Mouse (Mus musculus) common myeloid progenitor, adult 5-6 weeks (primary cell): Measurements from ENCODE around the gene Isy1. TPM values are rescaled to one million over a fixed set of nuclear protein-coding genes. Genes with fewer than 3 reads are reported as not detected.

Experiments used
- ATAC-seq: replicated peaks from 2 replicates; pipeline ENCODE4 v1.8.0; 2016; ENCODE audit warnings: low read depth, mild to moderate bottlenecking, moderate TSS enrichment, inconsistent platforms; ENCODE audit not compliant: poor library complexity, severe bottlenecking
- total RNA-seq: library from RNA; stranded (forward); fragments of 200-1000, 187-1606 nt; gene quantifications from 2 replicates; pipeline ENCODE4 v1.2.3, GENCODE M21; 2017

The Isy1 gene
- total RNA-seq, 1 experiment from 2014 or later = 162 TPM

DNA sequence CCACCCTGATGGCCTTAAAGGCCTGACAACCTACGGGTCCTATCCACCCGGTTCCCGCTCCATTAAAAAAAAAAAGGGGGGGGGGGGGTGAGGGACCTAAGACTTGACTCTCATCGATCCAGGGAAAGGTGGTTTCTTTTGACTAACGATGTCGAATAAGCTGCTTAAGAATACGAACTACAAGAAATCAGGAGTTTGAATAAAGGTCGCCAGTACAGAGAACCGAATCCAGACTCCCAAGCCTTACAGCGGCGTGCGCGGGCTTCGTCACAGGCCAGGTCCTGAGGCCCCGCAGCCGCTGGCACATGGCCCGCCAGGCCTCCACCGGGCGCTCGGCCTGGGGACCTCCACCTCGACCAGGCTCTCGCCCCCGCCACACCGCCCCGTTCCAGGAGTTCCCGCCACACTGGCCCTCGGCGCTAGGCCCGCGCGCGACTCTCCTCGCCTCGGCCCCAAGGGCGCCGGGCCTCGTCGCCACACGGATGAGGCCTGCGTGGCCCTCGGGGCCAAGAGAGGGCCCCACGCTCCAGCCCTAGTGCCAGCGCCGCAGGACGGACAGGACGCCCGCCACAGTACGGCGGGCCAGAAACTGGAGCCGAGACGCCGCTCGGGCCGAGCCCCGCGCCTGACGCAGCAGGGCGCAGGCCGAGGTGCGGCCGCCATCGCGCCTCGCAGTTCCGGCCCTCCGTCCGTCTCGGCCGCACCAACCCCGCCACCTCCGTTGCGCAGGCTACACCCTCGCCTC lies 11.7 kb upstream of the Isy1 start:
- ATAC-seq = no peak

DNA sequence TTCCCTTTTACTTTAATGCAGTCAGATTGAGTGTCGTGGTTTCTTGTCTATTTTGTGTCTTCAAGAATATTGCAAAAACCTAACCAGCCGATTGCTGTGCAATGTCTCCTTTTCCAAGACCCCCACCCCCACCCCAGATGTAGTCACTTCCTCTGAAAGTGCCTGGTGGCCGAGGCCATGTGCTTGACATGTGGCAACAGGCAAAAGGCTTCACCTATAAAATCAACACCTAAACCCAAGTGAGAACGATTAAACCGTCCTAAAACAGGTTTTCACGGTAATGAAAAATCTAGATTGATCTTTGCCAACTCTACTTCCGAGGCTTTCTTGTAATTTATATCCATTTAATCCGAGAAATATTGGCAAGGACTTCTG lies 11.2 kb upstream of the Isy1 start:
- ATAC-seq = 0 out of 2 replicates have a peak, but pooled peaks have one; percentile 26

DNA sequence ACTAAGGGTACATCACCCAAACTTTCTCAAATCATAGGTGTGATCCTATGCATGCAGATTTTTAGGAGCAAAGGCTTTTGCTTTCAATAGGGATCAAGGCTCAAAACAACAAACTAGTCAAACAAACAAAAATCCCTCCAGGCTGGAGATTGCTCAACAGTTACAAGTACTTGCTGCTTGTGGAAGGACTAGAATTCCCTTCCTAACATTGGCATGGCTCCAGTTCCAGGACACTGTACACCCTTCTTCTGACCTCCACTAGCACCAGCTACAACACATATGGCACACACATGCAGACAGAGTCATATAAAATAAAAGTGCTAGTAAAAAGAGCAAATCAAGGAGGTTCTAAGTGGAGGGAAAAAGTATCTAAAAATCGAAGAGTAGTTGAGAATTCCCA lies 8.2 kb upstream of the Isy1 start:
- ATAC-seq = no peak

DNA sequence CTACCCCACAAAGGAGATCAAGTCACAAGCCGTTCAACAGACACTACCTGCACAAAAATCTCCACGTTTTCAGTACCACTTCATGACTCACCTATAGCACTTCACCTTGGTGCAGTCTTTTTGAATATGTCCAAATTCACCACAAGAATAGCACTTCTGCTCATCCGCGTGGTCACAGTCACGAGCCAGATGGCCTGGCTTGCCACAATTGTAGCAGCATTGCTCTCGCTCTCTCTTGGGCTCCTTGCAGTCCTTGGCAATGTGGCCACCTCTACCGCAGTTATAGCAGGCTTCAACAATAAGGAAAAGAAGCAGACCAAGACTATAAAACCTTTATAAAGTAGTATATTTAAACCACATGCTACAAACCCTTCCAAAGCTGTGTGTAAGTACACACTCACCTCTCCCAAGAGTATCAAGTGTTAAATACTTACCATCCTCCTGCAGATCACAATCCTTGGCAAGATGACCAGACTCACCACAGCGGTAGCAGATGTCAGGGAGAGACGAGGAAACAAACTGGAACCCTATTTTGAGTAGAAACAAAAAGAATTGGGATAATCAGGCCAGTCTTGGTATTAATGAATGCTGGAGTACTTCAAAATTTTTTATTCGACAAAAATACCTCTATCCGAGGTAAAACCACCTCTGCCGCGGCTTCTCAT lies 6.6 kb upstream of the Isy1 start:
- ATAC-seq = no peak

DNA sequence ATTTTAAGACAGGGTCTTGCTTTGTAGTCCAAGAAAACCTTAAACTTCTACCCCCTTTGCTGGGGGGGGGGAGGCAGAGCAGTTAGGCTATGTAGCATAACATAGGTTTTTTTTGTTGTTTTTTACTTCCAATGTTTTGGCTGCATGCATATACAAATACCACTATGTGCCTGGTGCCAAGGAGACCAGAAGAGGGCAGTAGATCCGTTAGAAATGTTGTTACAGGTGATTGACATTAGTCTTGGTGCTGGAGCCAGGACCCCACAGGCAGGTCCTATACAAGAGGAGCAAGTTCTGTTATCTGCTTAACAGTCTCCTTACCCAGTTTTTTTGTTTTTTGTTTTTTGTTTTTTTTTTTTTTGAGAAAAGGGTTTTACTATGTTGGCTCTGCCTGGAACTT lies 3.7 kb upstream of the Isy1 start:
- ATAC-seq = no peak

DNA sequence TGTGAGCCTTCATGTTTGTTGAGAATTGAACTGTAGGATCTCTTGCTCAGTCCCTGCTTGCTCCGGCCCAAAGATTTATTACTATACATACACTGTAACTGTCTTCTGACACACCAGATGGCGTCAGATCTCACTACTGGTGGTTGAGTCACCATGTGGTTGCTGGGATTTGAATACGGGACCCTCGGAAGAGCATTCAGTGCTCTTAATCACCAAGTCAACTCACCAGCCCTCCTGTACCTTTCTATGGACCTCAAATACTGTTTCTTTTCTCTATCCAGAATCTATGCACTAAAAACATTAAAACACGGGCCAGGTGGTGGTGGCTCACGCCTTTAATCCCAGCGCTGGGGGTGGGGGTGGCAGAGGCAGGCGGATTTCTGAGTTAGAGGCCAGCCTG lies 3.0 kb upstream of the Isy1 start:
- ATAC-seq = no peak

DNA sequence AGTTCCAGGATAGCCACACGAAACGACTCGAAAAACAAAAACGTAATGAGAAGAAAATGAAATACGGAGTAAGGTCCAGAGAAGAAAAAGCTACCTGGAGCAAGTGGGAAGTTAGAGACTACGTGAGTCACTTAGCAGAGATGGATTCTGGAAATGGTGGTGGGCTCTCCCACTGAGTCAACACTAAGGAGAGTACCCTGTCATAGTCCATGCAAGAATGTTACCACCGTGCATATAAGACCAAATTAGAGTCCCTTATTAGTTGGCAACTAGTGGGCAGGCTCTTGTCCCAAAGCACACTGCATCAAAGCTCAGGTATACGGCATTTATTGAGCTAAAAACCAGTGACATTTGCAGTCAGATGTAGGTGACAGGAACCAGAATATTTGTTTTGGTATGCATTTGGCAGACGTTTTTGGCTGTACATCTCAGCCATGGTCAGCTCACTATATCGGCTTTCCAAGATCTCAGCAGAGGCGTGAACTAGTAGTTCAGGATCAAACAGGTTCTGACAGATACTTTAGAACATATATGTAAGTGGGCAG lies 1.3 kb upstream of the Isy1 start:
- ATAC-seq = no peak

DNA sequence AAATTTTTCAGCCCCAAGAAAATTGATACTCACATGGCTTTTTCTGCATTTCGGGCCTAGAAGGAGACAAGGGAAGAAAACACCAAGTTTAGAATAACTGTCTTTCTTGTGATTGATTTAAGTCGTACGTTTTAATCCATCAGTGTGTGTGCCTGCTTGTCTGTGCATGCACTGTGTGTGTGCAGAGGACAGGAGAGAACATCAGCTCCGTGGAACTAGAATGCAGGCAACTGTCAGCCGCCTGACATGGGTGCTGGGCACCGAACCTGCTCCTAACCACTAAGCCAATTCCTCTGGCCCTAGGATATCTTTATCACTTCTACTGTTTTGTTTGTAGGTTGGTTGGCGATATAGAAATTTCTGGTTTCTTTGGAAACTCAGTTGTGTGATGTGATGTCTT lies 2.9 kb downstream of the Isy1 start, which contains the start of gene Gm45140:
Gene Gm45140, minus strand, starts transcription at position 101 of the 400 bp plus-strand sequence.
- no peak for ATAC-seq

DNA sequence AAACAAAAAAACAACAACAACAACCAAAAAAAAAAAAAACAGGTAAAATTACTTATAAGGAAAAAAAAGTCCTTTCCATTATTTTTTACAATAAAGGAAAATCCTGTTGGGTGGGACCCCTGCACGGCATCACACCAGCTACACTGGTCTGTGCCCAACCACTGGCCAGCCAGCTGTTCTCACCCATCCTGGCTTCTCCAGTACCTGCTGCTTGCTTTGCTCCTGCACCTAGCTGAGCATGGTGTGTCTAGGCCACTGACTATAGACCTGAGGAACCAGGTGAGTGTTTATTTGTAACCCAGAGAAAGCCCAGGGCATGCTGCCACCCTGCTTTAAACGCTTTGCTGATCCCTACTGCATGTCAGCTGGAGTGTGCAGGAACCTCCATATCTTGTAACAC lies 18.2 kb downstream of the Isy1 start:
- ATAC-seq = no peak

DNA sequence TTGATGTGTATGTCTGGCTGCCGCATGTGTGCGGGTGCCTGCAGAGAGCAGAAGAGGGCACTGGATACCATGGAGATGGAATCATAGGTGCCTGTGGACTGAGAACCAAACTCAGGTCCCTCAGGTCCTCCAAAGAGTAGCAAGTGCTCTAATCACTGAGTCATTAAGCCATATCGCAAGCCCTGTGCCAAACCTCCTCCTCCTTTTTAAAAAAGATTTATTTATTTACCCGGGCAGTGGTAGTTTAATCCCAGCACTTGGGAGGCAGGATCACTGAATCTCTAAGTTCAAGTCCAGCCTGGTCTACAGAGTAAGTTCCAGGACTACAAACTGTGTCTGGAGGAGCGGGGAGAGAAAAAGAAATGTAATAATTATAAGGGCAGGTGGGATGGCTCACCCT lies 24.1 kb downstream of the Isy1 start:
- ATAC-seq = no peak

DNA sequence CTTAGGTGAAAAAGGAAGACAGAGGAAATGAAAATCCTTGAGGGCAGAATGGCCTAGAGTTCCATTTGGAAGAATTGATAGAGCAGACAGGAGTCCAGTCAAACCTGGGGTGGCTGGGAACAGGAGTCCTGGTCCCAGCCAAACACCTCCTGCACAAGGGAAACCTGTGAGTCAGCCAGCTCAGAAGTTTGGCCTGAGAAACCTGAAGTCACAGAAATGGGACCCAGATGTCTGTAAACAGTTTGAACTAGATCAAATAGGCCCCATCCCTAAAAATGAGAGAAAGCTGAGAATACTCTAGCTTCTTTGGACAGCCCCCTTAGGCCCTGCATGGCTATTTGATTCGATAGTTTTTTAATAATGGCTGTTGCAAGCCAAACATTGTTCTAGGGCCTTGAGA lies 25.9 kb downstream of the Isy1 start:
- no peak for ATAC-seq

DNA sequence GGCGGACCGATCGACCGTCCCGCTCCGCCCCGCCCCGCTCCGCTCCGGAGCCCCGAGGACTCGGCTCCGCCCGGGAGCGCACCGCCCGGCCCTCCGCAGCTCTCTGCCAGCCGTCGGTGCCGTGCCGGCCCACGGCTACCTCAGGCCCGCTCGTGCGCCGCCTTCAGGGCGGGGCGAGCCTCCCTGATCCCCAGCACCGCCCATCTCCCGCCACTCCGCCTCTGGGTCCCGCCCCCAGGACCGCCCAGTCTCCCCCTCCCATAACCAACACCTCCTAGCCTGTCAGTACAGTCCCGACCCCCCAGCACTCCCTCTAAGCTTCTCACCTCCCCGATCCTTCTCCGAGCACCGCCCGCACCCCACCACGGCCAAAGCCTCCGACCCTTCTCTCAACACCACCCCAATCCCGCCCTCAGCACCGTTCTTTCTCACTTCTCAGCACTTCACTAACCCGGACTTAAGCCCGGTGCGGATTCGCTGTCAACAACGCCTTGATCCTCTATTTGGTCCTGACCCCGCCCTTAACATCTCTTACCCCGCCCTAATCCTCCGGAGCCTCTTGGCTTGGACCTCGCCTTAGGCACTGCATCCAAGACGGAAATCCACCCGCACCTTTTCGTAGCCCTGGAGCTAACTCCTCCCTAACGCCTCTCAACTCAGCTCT lies 26.8 kb downstream of the Isy1 start, which contains the start of gene Rab43:
Gene Rab43, minus strand, starts transcription at position 490 of the 664 bp plus-strand sequence.
- peak; percentile 74 for ATAC-seq

DNA sequence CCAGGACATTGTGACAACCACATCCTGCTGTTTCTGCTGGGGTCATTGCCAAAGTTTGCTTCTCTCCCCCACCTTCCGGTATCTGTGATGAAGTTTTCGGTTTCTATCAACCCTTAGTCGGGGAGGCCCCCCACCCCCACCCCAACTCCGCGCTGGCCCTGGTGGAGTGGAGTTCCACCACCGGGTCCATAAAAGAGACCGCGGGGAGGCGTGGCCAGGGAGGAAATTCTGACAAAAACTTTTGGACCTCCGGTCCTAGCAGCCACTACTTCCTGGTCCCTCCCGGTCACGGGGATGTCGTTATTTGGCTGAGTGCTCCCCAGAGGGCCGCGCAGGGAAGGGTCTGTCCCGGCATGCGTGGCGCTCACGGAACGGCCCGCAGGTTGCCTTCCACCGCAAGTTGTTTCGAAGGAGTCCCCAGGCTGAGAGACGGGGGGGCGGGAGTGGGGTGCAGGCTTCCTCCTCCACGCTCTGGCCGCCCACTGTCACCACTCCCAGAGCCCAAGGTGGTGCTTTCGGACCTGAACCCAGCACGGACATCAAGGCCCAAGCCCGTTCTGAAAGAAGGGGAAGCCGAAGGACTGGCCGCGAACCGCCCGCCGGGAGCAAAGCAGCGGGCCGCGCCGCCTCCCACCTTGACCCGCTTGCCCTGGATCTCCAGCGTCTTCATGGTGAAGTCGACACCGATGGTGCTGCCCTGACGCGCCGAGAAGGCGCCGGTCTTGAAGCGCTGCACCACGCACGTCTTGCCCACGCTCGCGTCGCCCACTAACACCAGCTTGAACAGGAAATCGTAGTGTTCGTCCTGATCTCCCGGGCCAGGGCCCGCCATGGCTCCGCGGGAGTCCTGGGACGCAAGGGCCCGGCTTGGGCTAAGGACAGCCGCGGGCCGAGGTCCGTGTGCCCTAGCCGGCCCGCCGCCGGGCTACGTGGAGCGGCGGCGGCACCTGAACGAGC lies 27.6 kb downstream of the Isy1 start:
- peak; percentile 34 for ATAC-seq

DNA sequence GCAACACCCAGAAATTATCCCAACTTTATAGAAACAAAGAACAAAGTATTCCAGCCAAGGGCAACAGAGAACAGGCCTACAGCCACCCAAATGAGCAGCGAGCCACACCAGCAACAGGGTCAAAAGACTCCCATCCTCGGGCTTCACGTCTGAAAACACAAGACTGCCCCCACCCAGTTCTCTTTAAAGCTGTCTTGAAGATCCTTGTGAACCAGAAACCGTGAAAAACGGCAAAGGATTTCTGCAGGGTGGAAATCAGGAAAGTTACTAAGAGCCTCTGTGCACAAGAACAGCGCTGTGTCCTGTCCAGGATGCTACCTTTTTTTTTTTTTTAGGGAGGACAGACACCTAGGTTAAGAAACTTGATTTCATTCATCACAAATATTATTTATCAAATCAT lies 28.3 kb downstream of the Isy1 start:
- ATAC-seq = no peak

DNA sequence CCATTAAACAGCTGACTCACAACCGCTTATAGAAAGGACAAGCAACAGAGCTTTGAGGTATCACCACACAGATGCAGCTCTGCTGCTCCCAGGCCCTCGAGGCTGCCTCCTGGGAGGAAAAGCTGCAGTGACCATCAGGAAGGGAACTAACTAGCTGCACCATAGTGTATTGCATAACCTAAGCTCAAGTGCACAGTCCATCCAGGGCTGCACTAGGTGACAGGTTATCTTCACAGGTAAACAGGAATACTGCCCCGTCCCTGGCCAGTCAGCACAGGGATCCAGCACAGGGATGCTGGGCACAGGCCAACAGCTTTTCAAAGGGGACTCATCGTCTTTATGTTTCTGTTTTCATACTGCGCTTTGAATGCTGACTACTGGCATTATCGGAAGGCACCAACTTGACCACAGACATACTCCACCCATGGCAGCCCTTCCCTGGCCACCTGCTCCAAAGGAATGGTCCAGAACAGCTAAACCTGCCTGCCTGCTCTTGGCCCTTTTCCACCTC lies 28.9 kb downstream of the Isy1 start:
- ATAC-seq = no peak

DNA sequence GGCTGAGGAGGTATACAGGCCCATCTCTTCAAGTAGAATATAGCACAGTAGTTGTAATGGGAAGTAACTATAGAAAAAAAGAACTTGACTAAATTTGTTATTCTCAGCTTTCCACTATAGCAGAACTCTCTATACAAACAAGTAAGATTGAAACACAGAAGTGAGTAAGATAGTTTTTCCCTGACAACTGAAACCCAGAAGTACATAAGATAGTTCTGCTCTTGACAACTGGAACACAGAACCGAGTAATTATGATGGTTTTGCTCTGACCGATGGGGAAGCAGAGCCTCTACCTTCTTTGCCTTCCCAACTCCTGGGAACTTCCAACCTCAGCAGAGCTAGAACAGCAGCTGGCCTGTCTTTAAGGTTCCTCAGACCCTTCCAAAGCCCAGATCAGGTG lies 29.5 kb downstream of the Isy1 start:
- no peak for ATAC-seq

DNA sequence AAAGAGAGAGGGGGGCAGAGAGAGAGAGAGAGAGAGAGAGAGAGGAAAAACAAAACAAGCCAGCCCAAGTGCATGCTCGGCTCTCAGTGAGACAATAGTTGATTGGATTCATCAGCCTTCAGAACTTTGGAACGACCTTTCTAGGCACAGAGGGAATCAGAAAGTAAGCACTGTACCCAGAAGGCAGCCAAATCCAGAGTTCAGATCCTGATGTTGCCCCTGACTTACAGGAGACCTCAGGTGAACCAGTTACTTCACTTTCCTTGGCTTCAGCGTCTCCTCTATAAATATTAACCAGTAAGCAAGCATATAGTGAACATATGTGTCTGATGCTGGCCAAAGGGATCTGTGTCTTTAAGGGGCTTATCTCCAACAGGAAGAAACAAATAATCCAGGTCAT lies 30.1 kb downstream of the Isy1 start:
- ATAC-seq = no peak

DNA sequence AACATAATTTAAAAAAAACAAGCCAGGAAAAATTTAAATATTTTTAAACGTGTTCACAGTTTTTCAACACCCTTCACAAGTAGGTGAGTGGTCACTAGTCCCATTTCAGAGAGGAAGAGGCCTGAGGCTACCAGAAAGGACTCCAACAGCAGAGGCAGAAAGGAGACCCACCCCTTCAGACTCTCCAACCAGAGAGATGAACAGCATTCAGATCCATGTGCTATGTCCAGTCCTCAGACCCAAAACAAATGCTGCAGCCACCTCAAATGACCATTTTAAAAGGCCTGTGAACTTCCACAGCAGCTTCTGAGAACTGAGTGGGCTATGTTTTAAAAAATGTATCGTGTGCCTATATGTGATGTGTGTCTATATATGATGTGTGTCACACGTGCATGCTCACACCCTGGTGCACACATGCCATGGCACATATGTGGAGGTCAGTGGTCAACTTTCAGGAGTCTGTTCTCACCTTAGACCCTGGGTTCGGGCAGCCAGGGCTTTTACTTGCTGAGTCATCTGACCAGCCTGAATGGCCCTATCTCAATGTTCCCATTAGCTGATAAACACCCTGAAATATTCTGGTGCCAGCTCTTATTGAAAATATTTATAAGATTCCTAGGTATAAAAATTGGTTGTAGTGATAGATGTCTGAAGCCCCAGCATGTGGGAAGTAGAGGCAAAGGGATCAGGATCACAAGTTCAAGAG lies 30.7 kb downstream of the Isy1 start:
- no peak for ATAC-seq

DNA sequence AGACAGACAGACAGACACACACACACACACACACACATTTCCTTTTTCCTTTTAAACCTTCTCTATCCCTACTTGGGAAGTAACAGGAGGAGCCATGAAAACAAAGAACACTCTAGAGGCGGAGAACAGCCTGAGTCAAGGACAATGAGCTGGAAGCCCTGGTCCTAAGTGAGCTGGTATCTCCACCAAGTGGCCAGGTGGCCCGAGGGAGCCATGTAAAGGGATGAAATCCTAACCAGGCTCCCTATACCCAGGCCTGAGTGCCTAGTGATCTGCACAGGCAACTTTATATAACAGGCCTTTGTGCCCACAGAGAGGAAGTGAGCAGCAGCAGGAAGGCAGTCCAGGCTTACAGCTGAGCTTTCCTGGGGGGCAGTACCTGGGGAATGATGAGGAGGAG lies 31.7 kb downstream of the Isy1 start:
- ATAC-seq = no peak
